Mouse (Mus musculus) lung, postnatal 4 days (tissue): Measurements from ENCODE around the gene Fubp1.

Experiments used
- DNase-seq, 2 experiments: peaks; one replicate each; pipeline ENCODE4 v3.0.0; 2021

Fubp1 gene

GRCm38 (mm10) chr3:152282126-152282525, 71.9 kb downstream of the Fubp1 start:
- no peak for DNase-seq

GRCm38 (mm10) chr3:152284306-152284705, 74.1 kb downstream of the Fubp1 start:
- DNase-seq: no peak

GRCm38 (mm10) chr3:152284759-152285158, 74.5 kb downstream of the Fubp1 start:
- no peak for DNase-seq
